Mouse (Mus musculus): Measurements from ENCODE around the gene Ugt1a7c. TPM values are rescaled to one million over a fixed set of nuclear protein-coding genes. Genes with fewer than 3 reads are reported as not detected.

Gene Ugt1a7c
- polyA plus RNA-seq, 1 experiment from 2014 or later: 2.7 TPM

- H3K4me1 ChIP-seq (ENCODE audit: insufficient read depth, low read depth, low read length): 0 out of 2 replicates have a peak, but pooled peaks cover 7% of the 10 kb centered on the region
- no peak overlapping the region for H3K9ac ChIP-seq (replicated peaks; ENCODE audit: low read depth)
- H3K27me3 ChIP-seq (replicated peaks; ENCODE audit: insufficient read depth, low read length): no peaks in the 10 kb centered on the region
- no peak for ATAC-seq
- no peak for DNase-seq (ENCODE audit: low spot score)
- H3K4me3 ChIP-seq (ENCODE audit: low read depth, low read length): no peak overlapping the region
- 71% methylated on average over 6 of the region's 6 CpGs for WGBS
- no peaks in the 10 kb centered on the region for H3K9me3 ChIP-seq (ENCODE audit: low read length)
- no peak overlapping the region for H3K27ac ChIP-seq (ENCODE audit: low read length)
- H3K4me2 ChIP-seq (replicated peaks; ENCODE audit: low read depth, low read length): no peak overlapping the region
- no peak for TF ChIP-seq CTCF (IDR thresholded peaks at IDR 0.05)
- TF ChIP-seq EP300 (IDR thresholded peaks at IDR 0.05): no peak
- H3K36me3 ChIP-seq (ENCODE audit: insufficient read depth, low read length): peaks cover 69% of the 10 kb centered on the region
These were observed 168.1 kb downstream of the Ugt1a7c start for GRCm38 (mm10) chr1:88262961-88263360.

GRCm38 (mm10) chr1:88263778-88264177, 168.9 kb downstream of the Ugt1a7c start:
- no peaks in the 10 kb centered on the region for H3K9me3 ChIP-seq (ENCODE audit: low read length)
- WGBS: 90% methylated on average over 5 of the region's 5 CpGs
- no peaks in the 10 kb centered on the region for H3K27me3 ChIP-seq (replicated peaks; ENCODE audit: insufficient read depth, low read length)
- 0 out of 2 replicates have a peak, but pooled peaks cover 7% of the 10 kb centered on the region for H3K4me1 ChIP-seq (ENCODE audit: insufficient read depth, low read depth, low read length)
- no peak for ATAC-seq
- DNase-seq (ENCODE audit: low spot score): no peak
- no peak for TF ChIP-seq EP300 (IDR thresholded peaks at IDR 0.05)
- no peak for TF ChIP-seq CTCF (IDR thresholded peaks at IDR 0.05)
- H3K27ac ChIP-seq (ENCODE audit: low read length): no peak overlapping the region
- H3K4me2 ChIP-seq (replicated peaks; ENCODE audit: low read depth, low read length): no peak overlapping the region
- H3K36me3 ChIP-seq (ENCODE audit: insufficient read depth, low read length): peaks cover 77% of the 10 kb centered on the region
- no peak overlapping the region for H3K4me3 ChIP-seq (ENCODE audit: low read depth, low read length)
- H3K9ac ChIP-seq (replicated peaks; ENCODE audit: low read depth): no peak overlapping the region

GRCm38 (mm10) chr1:88264237-88264868, 169.5 kb downstream of the Ugt1a7c start:
- DNase-seq (ENCODE audit: low spot score) (no peak), ATAC-seq (no peak)
- H3K9ac ChIP-seq (replicated peaks; ENCODE audit: low read depth): no peak overlapping the region
- H3K36me3 ChIP-seq (ENCODE audit: insufficient read depth, low read length): peaks cover 83% of the 10 kb centered on the region
- TF ChIP-seq CTCF (IDR thresholded peaks at IDR 0.05) (no peak), EP300 (IDR thresholded peaks at IDR 0.05) (no peak)
- no peaks in the 10 kb centered on the region for H3K27me3 ChIP-seq (replicated peaks; ENCODE audit: insufficient read depth, low read length)
- H3K4me2 ChIP-seq (replicated peaks; ENCODE audit: low read depth, low read length): no peak overlapping the region
- H3K4me3 ChIP-seq (ENCODE audit: low read depth, low read length): no peak overlapping the region
- H3K4me1 ChIP-seq (ENCODE audit: insufficient read depth, low read depth, low read length): 0 out of 2 replicates have a peak, but pooled peaks cover 4% of the 10 kb centered on the region
- H3K9me3 ChIP-seq (ENCODE audit: low read length): no peaks in the 10 kb centered on the region
- no peak overlapping the region for H3K27ac ChIP-seq (ENCODE audit: low read length)
- 82% methylated on average over 7 of the region's 7 CpGs for WGBS

GRCm38 (mm10) chr1:88264869-88265240, 170.0 kb downstream of the Ugt1a7c start:
- TF ChIP-seq EP300 (IDR thresholded peaks at IDR 0.05) (no peak), CTCF (IDR thresholded peaks at IDR 0.05) (no peak)
- 70% methylated on average over 4 of the region's 4 CpGs for WGBS
- DNase-seq (ENCODE audit: low spot score) (no peak), ATAC-seq (no peak)
- Histone ChIP-seq H3K4me3 (ENCODE audit: low read depth, low read length) (no peak overlapping the region), H3K27ac (ENCODE audit: low read length) (no peak overlapping the region), H3K36me3 (ENCODE audit: insufficient read depth, low read length) (peaks cover 88% of the 10 kb centered on the region), H3K9me3 (ENCODE audit: low read length) (no peaks in the 10 kb centered on the region), H3K27me3 (replicated peaks; ENCODE audit: insufficient read depth, low read length) (no peaks in the 10 kb centered on the region), H3K4me2 (replicated peaks; ENCODE audit: low read depth, low read length) (no peak overlapping the region), H3K9ac (replicated peaks; ENCODE audit: low read depth) (no peak overlapping the region), H3K4me1 (ENCODE audit: insufficient read depth, low read depth, low read length) (no peaks in the 10 kb centered on the region)

GRCm38 (mm10) chr1:88266123-88266522, 171.3 kb downstream of the Ugt1a7c start:
- Histone ChIP-seq H3K4me2 (replicated peaks; ENCODE audit: low read depth, low read length) (no peak overlapping the region), H3K4me1 (ENCODE audit: insufficient read depth, low read depth, low read length) (no peaks in the 10 kb centered on the region), H3K9me3 (ENCODE audit: low read length) (no peaks in the 10 kb centered on the region), H3K27me3 (replicated peaks; ENCODE audit: insufficient read depth, low read length) (no peaks in the 10 kb centered on the region), H3K27ac (ENCODE audit: low read length) (no peak overlapping the region), H3K9ac (replicated peaks; ENCODE audit: low read depth) (no peak overlapping the region), H3K36me3 (ENCODE audit: insufficient read depth, low read length) (peaks cover 80% of the 10 kb centered on the region), H3K4me3 (ENCODE audit: low read depth, low read length) (no peak overlapping the region)
- no peak for ATAC-seq
- DNase-seq (ENCODE audit: low spot score): no peak
- WGBS: 88% methylated on average over 13 of the region's 13 CpGs
- TF ChIP-seq CTCF (IDR thresholded peaks at IDR 0.05): no peak
- TF ChIP-seq EP300 (IDR thresholded peaks at IDR 0.05): no peak

GRCm38 (mm10) chr1:88267489-88267888, 172.6 kb downstream of the Ugt1a7c start:
- peaks cover 76% of the 10 kb centered on the region for H3K36me3 ChIP-seq (ENCODE audit: insufficient read depth, low read length)
- TF ChIP-seq EP300 (IDR thresholded peaks at IDR 0.05) (no peak), CTCF (IDR thresholded peaks at IDR 0.05) (no peak)
- WGBS: 89% methylated on average over 6 of the region's 6 CpGs
- no peak overlapping the region for H3K4me2 ChIP-seq (replicated peaks; ENCODE audit: low read depth, low read length)
- H3K9ac ChIP-seq (replicated peaks; ENCODE audit: low read depth): no peak overlapping the region
- DNase-seq (ENCODE audit: low spot score): no peak
- peak; percentile 27 for ATAC-seq
- no peak overlapping the region for H3K4me3 ChIP-seq (ENCODE audit: low read depth, low read length)
- H3K4me1 ChIP-seq (ENCODE audit: insufficient read depth, low read depth, low read length): no peaks in the 10 kb centered on the region
- no peak overlapping the region for H3K27ac ChIP-seq (ENCODE audit: low read length)
- H3K27me3 ChIP-seq (replicated peaks; ENCODE audit: insufficient read depth, low read length): no peaks in the 10 kb centered on the region
- H3K9me3 ChIP-seq (ENCODE audit: low read length): no peaks in the 10 kb centered on the region

All from lung, postnatal 0 days (tissue).